Mouse (Mus musculus): Measurements from ENCODE around the gene Igfbpl1. TPM values are rescaled to one million over a fixed set of nuclear protein-coding genes. Genes with fewer than 3 reads are reported as not detected.

The Igfbpl1 gene
- polyA plus RNA-seq, 1 experiment from 2014 or later, result not detected

DNA sequence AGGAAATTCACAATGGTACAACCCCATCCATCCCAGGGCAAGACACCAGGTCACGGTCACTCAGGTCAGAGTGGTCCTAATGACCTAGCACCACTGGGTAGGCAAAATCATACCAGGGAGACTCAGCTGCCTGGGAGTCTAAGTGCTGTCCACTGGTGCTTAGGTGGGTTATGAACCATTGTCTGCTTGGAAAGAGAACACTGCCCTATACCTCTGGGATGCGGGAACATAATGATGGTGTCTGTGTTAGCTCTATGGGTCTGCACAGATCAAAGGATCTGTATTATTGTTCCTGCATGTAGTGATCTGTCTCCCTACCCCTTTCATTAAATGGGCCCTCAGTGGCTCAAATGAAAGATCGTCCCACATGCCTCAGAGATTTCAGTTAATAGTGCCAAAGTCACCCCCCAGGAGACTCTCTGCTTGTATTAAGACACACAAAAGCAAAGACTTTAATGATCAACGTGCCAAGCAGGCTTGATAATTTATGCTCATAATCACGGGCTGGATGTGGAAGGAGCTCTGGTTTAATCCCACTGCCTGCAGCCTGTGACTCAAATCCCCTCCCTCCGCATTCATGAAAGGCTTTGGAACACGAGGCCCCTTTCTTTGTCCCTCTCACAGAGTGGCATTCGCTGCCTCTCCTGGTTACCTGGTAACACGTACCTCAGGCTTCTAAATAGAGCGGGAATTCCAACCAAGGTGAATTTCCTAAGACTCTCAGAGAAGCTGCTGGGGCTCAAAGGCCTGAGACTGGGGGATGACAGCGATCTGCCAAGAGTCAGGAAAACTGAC, 3.7 kb downstream of the Igfbpl1 start:
- Histone ChIP-seq H3K36me3 (ENCODE audit: insufficient read depth, low read length) (no peaks in the 10 kb centered on the region), H3K27ac (ENCODE audit: low read length) (no peak overlapping the region), H3K27me3 (ENCODE audit: insufficient read depth, low read length) (peaks cover 54% of the 10 kb centered on the region), H3K9ac (replicated peaks; ENCODE audit: low read length) (no peak overlapping the region), H3K9me3 (ENCODE audit: low read length) (no peaks in the 10 kb centered on the region), H3K4me3 (ENCODE audit: low read length) (no peak overlapping the region), H3K4me2 (replicated peaks; ENCODE audit: low read depth, low read length) (no peak overlapping the region), H3K4me1 (ENCODE audit: insufficient read depth, low read length) (peaks cover 22% of the 10 kb centered on the region)
- no peak for ATAC-seq (ENCODE audit: low FRiP score, low TSS enrichment)
- 33% methylated on average over 11 of the region's 11 CpGs for WGBS

DNA sequence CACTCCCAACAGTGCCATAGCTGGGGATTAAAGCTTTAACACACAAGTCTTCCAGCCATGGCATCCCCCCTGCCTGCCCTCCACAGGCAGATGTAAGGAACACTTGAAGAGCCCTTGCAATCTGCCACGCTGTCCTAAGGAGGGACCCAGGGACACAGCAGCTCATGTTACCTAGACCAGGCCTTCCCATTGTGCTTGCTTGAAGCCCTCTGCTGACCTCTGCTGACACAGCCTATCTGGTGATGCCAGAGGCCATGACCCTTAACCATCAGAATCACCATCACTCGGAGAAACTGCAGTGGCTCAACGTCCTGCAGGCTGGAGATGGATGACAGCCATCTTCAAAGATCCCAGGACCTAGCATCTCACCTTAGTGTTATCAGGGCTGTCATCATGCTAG, 4.7 kb downstream of the Igfbpl1 start:
- peaks cover 44% of the 10 kb centered on the region for H3K27me3 ChIP-seq (ENCODE audit: insufficient read depth, low read length)
- no peak overlapping the region for H3K27ac ChIP-seq (ENCODE audit: low read length)
- H3K4me3 ChIP-seq (ENCODE audit: low read length), result no peak overlapping the region
- peaks cover 22% of the 10 kb centered on the region for H3K4me1 ChIP-seq (ENCODE audit: insufficient read depth, low read length)
- no peak for ATAC-seq (ENCODE audit: low FRiP score, low TSS enrichment)
- no peaks in the 10 kb centered on the region for H3K36me3 ChIP-seq (ENCODE audit: insufficient read depth, low read length)
- H3K4me2 ChIP-seq (replicated peaks; ENCODE audit: low read depth, low read length), result no peak overlapping the region
- H3K9ac ChIP-seq (replicated peaks; ENCODE audit: low read length), result no peak overlapping the region
- 29% methylated on average over 3 of the region's 3 CpGs for WGBS
- H3K9me3 ChIP-seq (ENCODE audit: low read length), result no peaks in the 10 kb centered on the region

DNA sequence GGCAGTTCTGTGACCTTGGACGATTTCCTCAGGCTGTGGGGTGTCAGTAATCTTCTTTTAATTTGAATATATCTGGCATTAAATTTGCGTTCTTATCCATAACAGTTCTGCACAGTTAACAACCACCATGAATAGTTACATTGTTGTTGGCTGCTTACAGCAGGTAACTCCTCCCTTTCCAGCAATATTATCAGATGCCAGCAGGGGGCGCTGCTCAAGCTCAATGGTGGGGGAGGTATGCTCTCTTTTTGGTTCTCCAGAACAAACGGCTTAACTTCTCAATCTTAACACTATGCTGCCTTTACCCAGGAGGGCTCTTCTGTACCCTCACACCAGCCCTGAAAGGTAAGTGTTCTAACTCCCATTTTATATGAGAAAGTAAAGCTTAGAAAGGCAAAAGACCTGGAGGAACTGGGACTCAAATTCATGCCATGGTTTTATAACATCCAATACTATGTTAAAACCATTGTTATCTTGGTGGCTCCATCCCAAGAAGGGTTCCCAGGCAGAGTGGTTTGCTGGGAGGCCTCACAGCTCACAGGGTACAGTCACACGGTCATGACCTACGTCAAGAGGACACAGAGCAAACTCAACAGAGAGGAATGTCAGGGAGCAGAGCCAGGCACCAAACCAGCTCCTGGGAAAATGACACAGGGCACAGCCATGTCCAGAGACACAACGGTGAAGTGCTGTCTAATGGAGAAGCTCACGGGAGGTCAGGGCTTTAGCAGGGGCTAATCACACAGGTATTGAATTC, 6.5 kb downstream of the Igfbpl1 start:
- Histone ChIP-seq H3K9me3 (ENCODE audit: low read length) (no peaks in the 10 kb centered on the region), H3K9ac (replicated peaks; ENCODE audit: low read length) (0 out of 2 replicates have a peak overlapping the region, but pooled peaks have one; percentile 0), H3K4me3 (ENCODE audit: low read length) (no peak overlapping the region), H3K27ac (ENCODE audit: low read length) (no peak overlapping the region), H3K36me3 (ENCODE audit: insufficient read depth, low read length) (no peaks in the 10 kb centered on the region), H3K27me3 (ENCODE audit: insufficient read depth, low read length) (peaks cover 27% of the 10 kb centered on the region), H3K4me2 (replicated peaks; ENCODE audit: low read depth, low read length) (peak overlapping the region; percentile 61), H3K4me1 (ENCODE audit: insufficient read depth, low read length) (peaks cover 16% of the 10 kb centered on the region)
- no peak for ATAC-seq (ENCODE audit: low FRiP score, low TSS enrichment)
- WGBS, result 40% methylated on average over 8 of the region's 8 CpGs

DNA sequence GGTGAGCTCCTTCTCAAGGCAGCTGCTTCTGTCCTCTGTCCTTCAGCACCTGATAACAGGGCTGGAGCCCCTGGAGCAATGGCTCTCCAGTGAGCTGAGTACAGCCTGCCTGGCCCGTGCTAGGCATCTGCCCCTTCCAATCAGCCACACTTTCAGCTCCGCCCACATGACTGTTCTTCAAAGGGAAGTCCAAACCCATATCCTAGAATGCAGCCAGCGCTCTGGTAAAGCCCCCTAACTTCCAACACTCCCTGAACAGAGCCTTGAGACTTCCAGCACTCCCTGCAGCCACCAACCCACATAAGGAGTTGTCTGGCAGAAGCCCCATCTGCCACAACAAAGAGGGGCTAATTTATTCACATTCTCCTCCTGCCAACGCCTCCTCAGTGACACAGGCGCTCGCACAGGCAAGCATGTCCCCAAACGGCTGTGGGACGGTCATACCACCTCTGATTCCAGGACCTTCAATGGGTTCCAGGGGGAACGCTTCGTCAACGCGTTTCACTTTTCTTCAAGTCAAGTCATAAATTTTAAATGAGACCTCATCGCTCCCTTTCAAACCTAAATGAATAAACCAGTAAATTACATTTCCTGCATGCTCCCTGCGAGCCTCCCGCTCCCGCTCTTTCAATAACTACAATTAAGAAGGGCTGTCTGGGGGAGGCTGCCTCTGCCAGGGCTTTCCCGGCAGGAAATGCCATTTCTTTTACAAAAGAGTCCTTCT, 7.4 kb downstream of the Igfbpl1 start:
- Histone ChIP-seq H3K4me2 (replicated peaks; ENCODE audit: low read depth, low read length) (peak overlapping the region; percentile 61), H3K4me1 (ENCODE audit: insufficient read depth, low read length) (peaks cover 16% of the 10 kb centered on the region), H3K27ac (ENCODE audit: low read length) (no peak overlapping the region), H3K9ac (replicated peaks; ENCODE audit: low read length) (0 out of 2 replicates have a peak overlapping the region, but pooled peaks have one; percentile 0), H3K36me3 (ENCODE audit: insufficient read depth, low read length) (no peaks in the 10 kb centered on the region), H3K9me3 (ENCODE audit: low read length) (no peaks in the 10 kb centered on the region), H3K27me3 (ENCODE audit: insufficient read depth, low read length) (peaks cover 18% of the 10 kb centered on the region), H3K4me3 (ENCODE audit: low read length) (peak overlapping the region; percentile 39)
- peak; percentile 72 for ATAC-seq (ENCODE audit: low FRiP score, low TSS enrichment)
- WGBS, result under 1% methylated on average over 17 of the region's 17 CpGs

DNA sequence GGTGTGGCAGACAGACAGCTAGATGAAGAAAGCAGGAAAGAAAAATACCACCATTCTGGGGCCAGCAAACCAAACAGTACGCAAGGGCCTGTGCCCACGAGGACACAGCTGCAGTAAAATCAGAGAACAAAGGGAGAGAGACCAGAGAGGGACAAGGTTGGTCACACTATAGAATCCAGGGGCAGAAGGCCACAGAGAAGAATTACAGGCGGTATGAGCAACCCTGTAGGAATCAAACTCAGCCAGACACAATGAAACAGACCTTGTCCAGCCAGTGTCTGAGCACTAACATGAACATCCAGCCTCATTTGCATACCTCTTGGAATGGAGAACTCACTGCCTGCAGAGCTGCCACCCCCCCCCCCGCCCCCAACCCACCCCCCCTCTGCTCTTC, 7.9 kb downstream of the Igfbpl1 start:
- Histone ChIP-seq H3K4me3 (ENCODE audit: low read length) (no peak overlapping the region), H3K9ac (replicated peaks; ENCODE audit: low read length) (no peak overlapping the region)

DNA sequence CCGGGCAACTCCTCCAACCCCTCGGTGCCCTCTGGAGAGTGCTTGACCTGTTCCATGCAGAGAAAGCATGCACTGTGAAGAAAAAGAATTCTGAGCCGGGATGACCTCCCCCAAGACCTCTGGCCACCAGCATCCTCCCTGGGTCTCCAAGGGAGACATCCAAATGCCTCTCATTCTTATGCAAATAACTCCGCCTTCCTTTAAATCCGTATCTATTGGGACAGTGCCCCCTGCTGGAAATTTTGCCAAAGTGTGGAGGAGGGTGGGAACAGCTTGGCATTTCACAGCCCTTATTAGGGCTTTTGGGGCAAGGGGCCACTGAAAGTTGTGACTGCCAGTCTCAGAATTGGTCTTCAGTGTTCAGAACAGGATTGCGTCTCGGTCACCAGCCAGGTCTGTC, 11.2 kb downstream of the Igfbpl1 start:
- no peak for ATAC-seq (ENCODE audit: low FRiP score, low TSS enrichment)
- Histone ChIP-seq H3K4me3 (ENCODE audit: low read length) (no peak overlapping the region), H3K9me3 (ENCODE audit: low read length) (no peaks in the 10 kb centered on the region), H3K9ac (replicated peaks; ENCODE audit: low read length) (no peak overlapping the region), H3K27ac (ENCODE audit: low read length) (no peak overlapping the region), H3K27me3 (ENCODE audit: insufficient read depth, low read length) (no peaks in the 10 kb centered on the region; the same call in 1 of the 2 replicates), H3K4me1 (ENCODE audit: insufficient read depth, low read length) (peaks cover 16% of the 10 kb centered on the region), H3K4me2 (replicated peaks; ENCODE audit: low read depth, low read length) (no peak overlapping the region), H3K36me3 (ENCODE audit: insufficient read depth, low read length) (no peaks in the 10 kb centered on the region)
- 49% methylated on average over 7 of the region's 7 CpGs for WGBS

More for the DNA sequence above, 7.9 kb downstream of the Igfbpl1 start:
- peak overlapping the region; percentile 61 for H3K4me2 ChIP-seq (replicated peaks; ENCODE audit: low read depth, low read length)
- no peak overlapping the region for H3K27ac ChIP-seq (ENCODE audit: low read length)
- peaks cover 13% of the 10 kb centered on the region for H3K27me3 ChIP-seq (ENCODE audit: insufficient read depth, low read length)
- H3K36me3 ChIP-seq (ENCODE audit: insufficient read depth, low read length), result no peaks in the 10 kb centered on the region
- WGBS, result 22% methylated on average over 4 of the region's 4 CpGs
- no peak; the same call in 1 of the 2 replicates for ATAC-seq (ENCODE audit: low FRiP score, low TSS enrichment)
- H3K9me3 ChIP-seq (ENCODE audit: low read length), result no peaks in the 10 kb centered on the region
- H3K4me1 ChIP-seq (ENCODE audit: insufficient read depth, low read length), result peaks cover 16% of the 10 kb centered on the region

DNA sequence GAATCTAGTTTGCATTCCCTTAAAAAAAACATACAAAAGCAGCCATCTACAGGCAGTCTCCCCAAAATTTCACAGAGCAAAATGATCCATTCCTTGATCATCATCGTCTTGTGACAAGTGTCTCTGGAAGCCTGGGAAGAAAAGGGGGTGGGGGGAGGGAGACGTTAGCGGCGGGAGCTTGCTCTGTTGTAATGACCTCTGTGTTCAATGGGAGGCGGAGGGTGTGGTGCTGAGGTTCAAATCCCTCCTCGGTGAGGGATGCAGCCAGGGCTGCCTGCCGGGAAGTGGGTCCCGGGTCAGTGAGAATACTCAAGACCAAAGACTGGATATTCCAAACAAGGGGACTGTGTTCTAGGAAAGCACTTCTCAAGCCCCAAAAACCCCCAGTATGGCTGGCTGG, 15.5 kb downstream of the Igfbpl1 start:
- Histone ChIP-seq H3K9ac (replicated peaks; ENCODE audit: low read length) (no peak overlapping the region), H3K9me3 (ENCODE audit: low read length) (no peaks in the 10 kb centered on the region), H3K36me3 (ENCODE audit: insufficient read depth, low read length) (no peaks in the 10 kb centered on the region), H3K27me3 (ENCODE audit: insufficient read depth, low read length) (no peaks in the 10 kb centered on the region; the same call in 1 of the 2 replicates), H3K4me3 (ENCODE audit: low read length) (no peak overlapping the region), H3K4me1 (ENCODE audit: insufficient read depth, low read length) (no peaks in the 10 kb centered on the region), H3K27ac (ENCODE audit: low read length) (no peak overlapping the region), H3K4me2 (replicated peaks; ENCODE audit: low read depth, low read length) (no peak overlapping the region)
- WGBS, result 21% methylated on average over 8 of the region's 8 CpGs
- no peak for ATAC-seq (ENCODE audit: low FRiP score, low TSS enrichment)

DNA sequence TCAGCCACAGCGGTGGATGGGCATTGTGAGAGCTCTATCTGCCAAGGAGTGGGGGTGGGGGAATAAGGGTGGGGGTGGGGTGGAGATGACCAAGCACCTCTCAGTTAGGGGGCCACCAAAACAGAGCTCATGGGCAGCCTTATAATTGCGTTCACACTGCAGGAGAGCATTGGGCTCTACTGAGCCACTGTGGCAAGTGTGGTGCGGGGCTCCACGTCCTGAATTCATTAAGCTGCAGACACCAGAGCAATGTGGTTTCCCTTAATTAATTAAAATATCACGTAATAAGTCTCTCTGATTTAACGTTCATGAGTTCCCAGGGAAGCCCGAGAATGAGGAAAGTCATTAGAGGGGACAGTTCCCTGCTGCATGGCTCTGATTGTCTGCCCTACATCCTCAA, 18.7 kb downstream of the Igfbpl1 start:
- no peak overlapping the region for H3K4me3 ChIP-seq (ENCODE audit: low read length)
- no peak overlapping the region for H3K27ac ChIP-seq (ENCODE audit: low read length)
- no peaks in the 10 kb centered on the region; the same call in 1 of the 2 replicates for H3K27me3 ChIP-seq (ENCODE audit: insufficient read depth, low read length)
- ATAC-seq (ENCODE audit: low FRiP score, low TSS enrichment), result no peak
- no peaks in the 10 kb centered on the region for H3K9me3 ChIP-seq (ENCODE audit: low read length)
- H3K9ac ChIP-seq (replicated peaks; ENCODE audit: low read length), result no peak overlapping the region
- no peaks in the 10 kb centered on the region for H3K4me1 ChIP-seq (ENCODE audit: insufficient read depth, low read length)
- WGBS, result 58% methylated on average over 7 of the region's 7 CpGs
- H3K4me2 ChIP-seq (replicated peaks; ENCODE audit: low read depth, low read length), result no peak overlapping the region
- H3K36me3 ChIP-seq (ENCODE audit: insufficient read depth, low read length), result no peaks in the 10 kb centered on the region

DNA sequence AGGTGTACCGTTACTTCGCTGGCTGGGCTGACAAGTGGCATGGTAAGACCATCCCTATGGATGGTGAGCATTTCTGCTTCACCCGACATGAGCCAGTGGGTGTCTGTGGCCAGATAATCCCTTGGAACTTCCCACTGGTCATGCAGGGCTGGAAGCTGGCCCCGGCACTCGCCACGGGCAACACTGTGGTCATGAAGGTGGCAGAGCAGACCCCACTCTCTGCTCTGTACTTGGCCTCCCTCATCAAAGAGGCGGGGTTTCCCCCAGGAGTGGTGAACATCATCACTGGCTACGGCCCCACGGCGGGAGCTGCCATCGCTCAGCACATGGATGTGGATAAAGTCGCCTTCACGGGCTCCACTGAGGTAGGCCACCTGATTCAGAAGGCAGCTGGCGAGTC, 23.8 kb downstream of the Igfbpl1 start:
- Histone ChIP-seq H3K4me2 (replicated peaks; ENCODE audit: low read depth, low read length) (no peak overlapping the region), H3K9me3 (ENCODE audit: low read length) (no peaks in the 10 kb centered on the region), H3K4me1 (ENCODE audit: insufficient read depth, low read length) (peaks cover 5% of the 10 kb centered on the region), H3K4me3 (ENCODE audit: low read length) (no peak overlapping the region), H3K9ac (replicated peaks; ENCODE audit: low read length) (no peak overlapping the region), H3K36me3 (ENCODE audit: insufficient read depth, low read length) (no peaks in the 10 kb centered on the region), H3K27ac (ENCODE audit: low read length) (no peak overlapping the region), H3K27me3 (ENCODE audit: insufficient read depth, low read length) (no peaks in the 10 kb centered on the region)
- WGBS, result 94% methylated on average over 14 of the region's 14 CpGs
- no peak for ATAC-seq (ENCODE audit: low FRiP score, low TSS enrichment)

Measured in kidney, embryonic 16.5 days (tissue).